Mouse (Mus musculus) inflammation-experienced regulatory T-cells, adult 6 months (primary cell): ENCODE results near the gene Asic4. TPM values are rescaled to one million over a fixed set of nuclear protein-coding genes. Genes with fewer than 3 reads are reported as not detected.

Experiments used
- ATAC-seq: one replicate; pipeline ENCODE4 v1.8.0; 2017
- polyA plus RNA-seq, 3 experiments: library from polyadenylated mRNA; unstranded; fragments of 100-300 nt; shearing (Covaris generic); gene quantifications; one replicate each; pipeline ENCODE4 v1.2.1; 2017

The Asic4 gene
- polyA plus RNA-seq, 3 experiments from 2014 or later, result not detected

GRCm38 (mm10) chr1:75443247-75444024 lies 6.8 kb upstream of the Asic4 start:
- ATAC-seq, result no peak

- no peak for ATAC-seq
Observed at GRCm38 (mm10) chr1:75444208-75444607, 6.0 kb upstream of the Asic4 start.

- no peak for ATAC-seq
Observed at GRCm38 (mm10) chr1:75445141-75445701, 5.0 kb upstream of the Asic4 start.

GRCm38 (mm10) chr1:75445751-75446611 lies 4.3 kb upstream of the Asic4 start:
- peak; percentile 81 for ATAC-seq

- no peak for ATAC-seq
Observed at GRCm38 (mm10) chr1:75446656-75447055, 3.6 kb upstream of the Asic4 start.

- ATAC-seq, result no peak
Observed at GRCm38 (mm10) chr1:75447265-75448051, 2.8 kb upstream of the Asic4 start.

- ATAC-seq, result no peak
Observed at GRCm38 (mm10) chr1:75448052-75448431, 2.2 kb upstream of the Asic4 start.

GRCm38 (mm10) chr1:75448937-75449336 lies 1.3 kb upstream of the Asic4 start:
- no peak for ATAC-seq

- no peak for ATAC-seq
Observed at GRCm38 (mm10) chr1:75449377-75450135, 680 bp upstream of the Asic4 start.

GRCm38 (mm10) chr1:75451900-75452299 lies 1.7 kb downstream of the Asic4 start:
- no peak for ATAC-seq

- no peak for ATAC-seq
Observed at GRCm38 (mm10) chr1:75455433-75455832, 5.2 kb downstream of the Asic4 start.

GRCm38 (mm10) chr1:75455948-75456347 lies 5.7 kb downstream of the Asic4 start:
- ATAC-seq, result no peak

- ATAC-seq, result no peak
Observed at GRCm38 (mm10) chr1:75456746-75457564, 6.7 kb downstream of the Asic4 start.

- no peak for ATAC-seq
Observed at GRCm38 (mm10) chr1:75457710-75458024, 7.4 kb downstream of the Asic4 start.

GRCm38 (mm10) chr1:75458025-75458788 lies 8.0 kb downstream of the Asic4 start:
- no peak for ATAC-seq

GRCm38 (mm10) chr1:75458789-75459684 lies 8.8 kb downstream of the Asic4 start:
- ATAC-seq, result no peak

- ATAC-seq, result no peak
Observed at GRCm38 (mm10) chr1:75460297-75460696, 10.1 kb downstream of the Asic4 start.

GRCm38 (mm10) chr1:75462636-75463035 lies 12.4 kb downstream of the Asic4 start:
- ATAC-seq, result no peak

- ATAC-seq, result no peak
Observed at GRCm38 (mm10) chr1:75463652-75464204, 13.5 kb downstream of the Asic4 start.
